Comparison of ENCODE assay signal across 9 mouse cellular contexts in genomic region chr15:89372536-89372935, GRCm38 (mm10). TPM values are rescaled to one million over a fixed set of nuclear protein-coding genes. Genes with fewer than 3 reads are reported as not detected.
DNase-seq lines count a peak whose midpoint lies in the region; ATAC-seq and TF ChIP-seq lines count a peak whose summit lies in the region.
"Had no signal": no experiment of that assay in that cellular context is flagged by ENCODE, and none has a peak within 500 bp of the region (broad histone marks: within the 10 kb centered on the region; RNA-seq: fewer than 3 reads in every experiment).

No protein-coding gene starts in this region.

- peak overlapping the region; percentile 87; the same call in 1 of the 2 replicates for H3K9ac ChIP-seq in forebrain, embryonic 13.5 days
- peak overlapping the region; percentile 85 for H3K9ac ChIP-seq in liver, embryonic 13.5 days

- H3K27ac ChIP-seq in gastrocnemius, adult 2 months: peak overlapping the region; percentile 95
- H3K27ac ChIP-seq in forebrain, embryonic 13.5 days: 0 out of 2 replicates have a peak overlapping the region, but pooled peaks have one; percentile 93
- peak overlapping the region; percentile 87 for H3K27ac ChIP-seq in liver, embryonic 13.5 days

- ATAC-seq in forebrain, embryonic 13.5 days: no peak
- no peak for ATAC-seq in liver, embryonic 13.5 days (ENCODE audit: low read depth)

- no peak for DNase-seq in gastrocnemius, adult 2 months
- DNase-seq in gastrocnemius, adult 18-20 months (ENCODE audit: low spot score): no peak
- DNase-seq in A20 (ENCODE audit: low read depth, low spot score): peak; percentile 20
- no peak for DNase-seq in liver, embryonic 13.5 days
- DNase-seq in c-Kit-positive CD71-positive TER-119-positive erythroid progenitor cells, embryonic 14.5 days (ENCODE audit: low spot score): no peak
- no peak for DNase-seq in Muller cell, postnatal 12 days (ENCODE audit: inconsistent ontology term)
- no peak for DNase-seq in kidney, postnatal 14 days

- H3K36me3 ChIP-seq in forebrain, embryonic 13.5 days (ENCODE audit: poor library complexity, severe bottlenecking): peaks cover 53% of the 10 kb centered on the region
- H3K36me3 ChIP-seq in liver, embryonic 13.5 days: peaks cover 54% of the 10 kb centered on the region

- peaks cover 16% of the 10 kb centered on the region for H3K4me1 ChIP-seq in forebrain, embryonic 13.5 days
- peaks cover 44% of the 10 kb centered on the region for H3K4me1 ChIP-seq in liver, embryonic 13.5 days (replicated peaks)

- peak overlapping the region; percentile 89 for H3K4me3 ChIP-seq in gastrocnemius, adult 2 months
- peak overlapping the region; percentile 70 for H3K4me3 ChIP-seq in forebrain, embryonic 13.5 days
- H3K4me3 ChIP-seq in liver, embryonic 13.5 days (replicated peaks): peak overlapping the region; percentile 71

- intact Hi-C loops in gastrocnemius, adult 2 months (cut with DNase I): loop anchor here (5.0 kb wide), 1 partner anchor 95 kb away; no protein-coding TSS in a partner anchor

- 90% methylated on average over 7 of the region's 7 CpGs for WGBS in forebrain, embryonic 13.5 days
- 80% methylated on average over 7 of the region's 7 CpGs for WGBS in liver, embryonic 13.5 days (ENCODE audit: insufficient replicate concordance)

- H3K4me2 ChIP-seq in forebrain, embryonic 13.5 days: peak overlapping the region; percentile 71
- H3K4me2 ChIP-seq in liver, embryonic 13.5 days: peak overlapping the region; percentile 98

- H3K9me3 ChIP-seq in forebrain, embryonic 13.5 days (replicated peaks): no peaks in the 10 kb centered on the region
- no peaks in the 10 kb centered on the region for H3K9me3 ChIP-seq in liver, embryonic 13.5 days (replicated peaks)

- H3K27me3 ChIP-seq in forebrain, embryonic 13.5 days: peaks cover 22% of the 10 kb centered on the region
- peaks cover 17% of the 10 kb centered on the region for H3K27me3 ChIP-seq in liver, embryonic 13.5 days

- TF ChIP-seq CTCF in gastrocnemius, adult 2 months (IDR thresholded peaks at IDR 0.05): no peak

RNA-seq across cellular contexts. Expression of gene Sco2, which starts 1.1 kb away (rescaled TPM):
- 10 to 100 TPM; 13.0 to 16.0 TPM for total RNA-seq in gastrocnemius, adult 2 months (2021)
- total RNA-seq in gastrocnemius, adult 18-20 months (2021): 10 to 100 TPM; 12.4 to 13.9 TPM
- 4.0 and 7.4 TPM in 2 replicates for polyA plus RNA-seq in forebrain, embryonic 13.5 days (2015; fragmentation: Nextera tagmentation; extraction: Ambion mirVana)
- 4.1 and 4.5 TPM in 2 replicates for polyA plus RNA-seq in liver, embryonic 13.5 days (2015; fragmentation: Nextera tagmentation; extraction: Ambion mirVana)

RNA-seq across cellular contexts. Expression of gene Tymp, which starts 4.3 kb away (rescaled TPM):
- under 1 TPM; 0.25 to 0.64 TPM for total RNA-seq in gastrocnemius, adult 2 months (2021)
- total RNA-seq in gastrocnemius, adult 18-20 months (2021): under 1 TPM; 0.31 to 0.43 TPM
- polyA plus RNA-seq in forebrain, embryonic 13.5 days (2015; fragmentation: Nextera tagmentation; extraction: Ambion mirVana): 1.8 and 1.9 TPM in 2 replicates
- 0.58 and 0.62 TPM in 2 replicates for polyA plus RNA-seq in liver, embryonic 13.5 days (2015; fragmentation: Nextera tagmentation; extraction: Ambion mirVana)

RNA-seq across cellular contexts. Expression of gene Odf3b, which starts 6.5 kb away (rescaled TPM):
- under 1 TPM; 0.38 to 0.53 TPM for total RNA-seq in gastrocnemius, adult 2 months (2021)
- total RNA-seq in gastrocnemius, adult 18-20 months (2021): under 1 TPM in 1 of 2 experiments, not detected in 1; 0.64 TPM
- 0.98 and 3.4 TPM in 2 replicates for polyA plus RNA-seq in forebrain, embryonic 13.5 days (2015; fragmentation: Nextera tagmentation; extraction: Ambion mirVana)
- polyA plus RNA-seq in liver, embryonic 13.5 days (2015; fragmentation: Nextera tagmentation; extraction: Ambion mirVana): 0.56 and 0.59 TPM in 2 replicates

RNA-seq across cellular contexts. Expression of gene Klhdc7b, which starts 12.2 kb away (rescaled TPM):
- not detected for total RNA-seq in gastrocnemius, adult 2 months (2021)
- not detected for total RNA-seq in gastrocnemius, adult 18-20 months (2021)
- not detected in 2 replicates for polyA plus RNA-seq in forebrain, embryonic 13.5 days (2015; fragmentation: Nextera tagmentation; extraction: Ambion mirVana)
- polyA plus RNA-seq in liver, embryonic 13.5 days (2015; fragmentation: Nextera tagmentation; extraction: Ambion mirVana): not detected in 2 replicates
- total RNA-seq: gastrocnemius, postnatal 36 days had no signal

RNA-seq across cellular contexts. Expression of gene Ncaph2, which starts 17.0 kb away (rescaled TPM):
- total RNA-seq in gastrocnemius, adult 2 months (2021): 10 to 100 TPM; 40.9 to 41.4 TPM
- 10 to 100 TPM; 39.2 to 46.1 TPM for total RNA-seq in gastrocnemius, adult 18-20 months (2021)
- polyA plus RNA-seq in forebrain, embryonic 13.5 days (2015; fragmentation: Nextera tagmentation; extraction: Ambion mirVana): 156 and 170 TPM in 2 replicates
- 114 and 131 TPM in 2 replicates for polyA plus RNA-seq in liver, embryonic 13.5 days (2015; fragmentation: Nextera tagmentation; extraction: Ambion mirVana)
